Mouse (Mus musculus) hindbrain, embryonic 13.5 days (tissue): Measurements from ENCODE around the gene Map2k3. TPM values are rescaled to one million over a fixed set of nuclear protein-coding genes. Genes with fewer than 3 reads are reported as not detected.

Source experiments
- ATAC-seq: fragments of 200-750 bp; cut with Nextera tagmentation; 2 replicates; pipeline ENCODE4 v1.8.0; 2017; ENCODE audit warnings: moderate TSS enrichment; ENCODE audit not compliant: low FRiP score
- H3K27ac ChIP-seq: fragments of 300-500 bp; sonication (generic); 2 replicates; pipeline ENCODE4 v1.5.1; 2015; ENCODE audit warnings: inconsistent platforms, mild to moderate bottlenecking, moderate library complexity
- H3K27me3 ChIP-seq: fragments of 300-500 bp; sonication (generic); 2 replicates; pipeline ENCODE4 v1.6.1; 2015; ENCODE audit warnings: mild to moderate bottlenecking, inconsistent platforms
- H3K36me3 ChIP-seq: fragments of 300-500 bp; sonication (generic); 2 replicates; pipeline ENCODE4 v1.6.1; 2015; ENCODE audit warnings: mild to moderate bottlenecking, inconsistent platforms
- H3K4me1 ChIP-seq: fragments of 300-500 bp; sonication (generic); replicated peaks from 2 replicates; pipeline ENCODE4 v1.6.1; 2015; ENCODE audit warnings: inconsistent platforms
- H3K4me2 ChIP-seq: fragments of 300-500 bp; sonication (generic); 2 replicates; pipeline ENCODE4 v1.6.1; 2015; ENCODE audit warnings: inconsistent platforms, mild to moderate bottlenecking, moderate library complexity
- H3K4me3 ChIP-seq: fragments of 300-500 bp; sonication (generic); 2 replicates; pipeline ENCODE4 v1.5.1; 2015; ENCODE audit warnings: mild to moderate bottlenecking, inconsistent platforms
- H3K9ac ChIP-seq: fragments of 300-500 bp; sonication (generic); 2 replicates; pipeline ENCODE4 v1.6.1; 2015; ENCODE audit warnings: mild to moderate bottlenecking, inconsistent platforms
- H3K9me3 ChIP-seq: fragments of 300-500 bp; sonication (generic); 2 replicates; pipeline ENCODE4 v1.6.1; 2016; ENCODE audit warnings: inconsistent platforms
- WGBS: fragments of 180-500 bp; shearing (Covaris S2); methylation state at CpG from one replicate; pipeline ENCODE4 v1.1.7; 2015; 5-methylcytosine and 5-hydroxymethylcytosine counted together
- polyA plus RNA-seq: library from polyadenylated mRNA; unstranded; fragments of >200 nt; fragmentation: Nextera tagmentation; extraction: Ambion mirVana; gene quantifications from 2 replicates; pipeline ENCODE4 v1.2.1, GENCODE M21; 2015

Map2k3 gene
- polyA plus RNA-seq, 1 experiment from 2014 or later: 30.0 TPM

DNA sequence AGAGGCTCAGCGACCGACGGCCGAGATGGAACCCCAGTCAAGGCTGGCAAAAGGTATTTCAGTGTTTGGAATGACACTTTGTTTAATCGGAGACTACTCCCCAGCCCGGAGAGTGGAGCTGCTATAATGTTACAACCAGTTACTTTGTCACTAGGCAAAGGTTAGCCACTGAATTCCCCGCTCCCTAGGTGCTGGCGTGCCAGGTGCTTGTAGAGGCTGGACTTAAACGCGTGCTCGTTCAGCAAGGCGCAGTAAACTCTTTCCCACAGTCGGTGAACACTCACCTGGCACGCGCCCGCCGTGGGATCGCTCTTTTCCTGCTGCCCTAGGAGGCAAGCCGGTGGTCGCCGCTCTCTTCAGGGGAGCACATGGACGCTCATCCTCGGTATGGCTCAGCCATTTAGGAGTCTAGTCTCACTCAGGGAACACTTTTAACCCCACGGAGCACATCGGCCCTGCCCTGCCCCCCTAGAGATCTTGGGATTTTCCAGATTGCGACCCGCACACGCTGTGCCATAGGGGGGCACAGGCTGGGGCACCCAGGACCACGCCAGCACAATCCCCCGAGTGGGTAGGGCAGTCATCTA, 458 bp upstream of the Map2k3 start:
- 3% methylated on average over 30 of the region's 30 CpGs for WGBS
- H3K4me3 ChIP-seq: peak overlapping the region; percentile 81

DNA sequence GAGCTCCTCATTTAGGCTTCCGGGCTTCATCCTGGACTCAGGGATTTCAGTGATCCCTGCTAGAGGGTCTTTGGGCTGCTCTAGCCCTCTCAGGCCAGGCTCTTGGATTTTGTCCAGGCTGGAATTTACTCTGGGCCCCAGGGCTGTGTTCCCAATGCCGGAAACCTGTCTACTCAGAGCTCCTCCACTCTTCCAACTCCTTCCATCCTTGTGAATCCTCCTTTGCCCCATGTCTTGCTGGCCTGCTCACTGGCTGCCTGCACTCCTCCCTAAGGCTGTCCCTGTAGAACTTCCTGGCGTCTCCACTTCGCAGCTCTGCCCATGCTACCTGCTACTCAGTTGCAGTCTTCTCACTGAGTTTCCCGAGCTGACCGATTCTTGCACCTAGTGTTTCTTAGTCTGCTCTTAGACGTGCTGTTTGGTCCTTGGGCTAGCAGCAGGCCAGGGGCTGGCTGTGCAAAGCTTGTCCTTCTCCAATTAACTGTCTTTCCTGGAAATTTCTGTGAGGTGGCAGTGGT, 729 bp downstream of the Map2k3 start:
- no peaks in the 10 kb centered on the region for H3K9me3 ChIP-seq
- no peak for ATAC-seq
- peaks cover 50% of the 10 kb centered on the region for H3K4me1 ChIP-seq
- 5% methylated on average over 7 of the region's 7 CpGs for WGBS
- H3K4me2 ChIP-seq: peak overlapping the region; percentile 84
- H3K4me3 ChIP-seq: peak overlapping the region; percentile 81
- H3K27me3 ChIP-seq: no peaks in the 10 kb centered on the region
- H3K27ac ChIP-seq: peak overlapping the region; percentile 60; the same call in 1 of the 2 replicates
- H3K9ac ChIP-seq: peak overlapping the region; percentile 83
- H3K36me3 ChIP-seq: peaks cover 5% of the 10 kb centered on the region; the same call in 1 of the 2 replicates

More for the DNA sequence above, 458 bp upstream of the Map2k3 start:
- H3K27me3 ChIP-seq: no peaks in the 10 kb centered on the region
- H3K9me3 ChIP-seq: no peaks in the 10 kb centered on the region
- H3K9ac ChIP-seq: peak overlapping the region; percentile 67
- peaks cover 5% of the 10 kb centered on the region; the same call in 1 of the 2 replicates for H3K36me3 ChIP-seq
- peak overlapping the region; percentile 84 for H3K4me2 ChIP-seq
- H3K4me1 ChIP-seq: peaks cover 55% of the 10 kb centered on the region
- H3K27ac ChIP-seq: peak overlapping the region; percentile 23; the same call in 1 of the 2 replicates
- ATAC-seq: peak; percentile 64

DNA sequence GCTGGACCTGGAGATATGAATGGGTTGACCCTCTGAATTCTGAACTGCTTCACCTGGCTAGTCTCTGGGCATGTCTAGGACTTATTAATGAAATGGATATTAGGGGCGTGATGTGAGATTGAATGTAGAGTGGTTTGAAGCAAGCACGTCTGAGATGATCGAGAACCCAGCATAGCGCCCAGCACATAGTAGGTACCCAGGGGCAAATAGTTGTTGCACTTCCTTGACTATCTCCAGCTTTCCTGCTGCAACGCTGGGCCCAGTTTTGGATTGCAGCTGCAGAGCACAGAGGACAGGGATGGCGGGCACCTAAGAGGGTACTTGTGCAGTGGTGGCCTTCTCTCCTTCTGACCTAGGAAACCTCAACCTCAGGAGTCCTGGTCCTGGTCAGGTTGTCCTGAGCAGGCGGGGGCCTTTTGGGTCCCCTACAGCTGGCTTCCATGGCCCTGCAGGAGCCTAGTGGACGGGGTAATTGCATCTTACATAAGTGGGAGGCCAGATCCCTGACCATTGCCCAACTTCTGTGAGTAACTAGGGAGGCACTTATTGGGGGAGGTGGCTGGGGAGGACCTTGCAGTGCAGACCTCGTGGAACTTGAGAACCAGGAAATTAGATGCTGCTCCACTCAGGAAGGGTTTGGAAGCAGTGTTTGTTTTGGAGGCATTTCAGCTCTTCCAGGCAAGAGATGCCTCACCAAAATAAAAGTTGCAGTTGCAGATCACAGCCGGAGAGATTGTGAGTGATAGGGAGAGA, 1.5 kb downstream of the Map2k3 start:
- Histone ChIP-seq H3K4me2 (peak overlapping the region; percentile 84), H3K4me3 (peak overlapping the region; percentile 81), H3K36me3 (peaks cover 5% of the 10 kb centered on the region; the same call in 1 of the 2 replicates), H3K9ac (peak overlapping the region; percentile 83), H3K27ac (no peak overlapping the region), H3K4me1 (peaks cover 46% of the 10 kb centered on the region), H3K27me3 (no peaks in the 10 kb centered on the region), H3K9me3 (no peaks in the 10 kb centered on the region)
- ATAC-seq: no peak
- 84% methylated on average over 10 of the region's 10 CpGs for WGBS

DNA sequence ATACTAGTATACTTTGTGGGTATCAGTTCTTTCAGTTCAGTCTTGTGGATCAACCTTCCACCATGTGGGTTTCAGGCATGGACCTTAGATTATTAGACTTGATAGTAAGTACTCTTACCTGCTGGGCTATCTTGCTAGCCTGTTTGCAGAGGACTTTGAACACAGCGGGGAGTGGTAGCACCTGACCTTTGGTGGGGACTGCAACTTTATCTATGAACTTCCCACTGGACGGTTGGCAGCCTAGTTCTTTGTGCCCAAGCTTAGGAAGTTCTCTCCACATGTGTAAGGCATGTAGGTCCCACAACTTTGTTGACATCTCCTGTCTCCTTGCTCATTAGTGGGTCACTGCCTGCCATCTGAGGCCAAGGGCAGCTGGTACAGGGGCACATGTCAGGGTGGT, 3.0 kb downstream of the Map2k3 start:
- Histone ChIP-seq H3K4me3 (no peak overlapping the region), H3K9ac (no peak overlapping the region), H3K4me2 (no peak overlapping the region), H3K4me1 (peaks cover 46% of the 10 kb centered on the region), H3K27ac (no peak overlapping the region), H3K36me3 (peaks cover 5% of the 10 kb centered on the region; the same call in 1 of the 2 replicates), H3K27me3 (no peaks in the 10 kb centered on the region), H3K9me3 (no peaks in the 10 kb centered on the region)
- ATAC-seq: no peak
- 93% methylated on average over 2 of the region's 2 CpGs for WGBS

DNA sequence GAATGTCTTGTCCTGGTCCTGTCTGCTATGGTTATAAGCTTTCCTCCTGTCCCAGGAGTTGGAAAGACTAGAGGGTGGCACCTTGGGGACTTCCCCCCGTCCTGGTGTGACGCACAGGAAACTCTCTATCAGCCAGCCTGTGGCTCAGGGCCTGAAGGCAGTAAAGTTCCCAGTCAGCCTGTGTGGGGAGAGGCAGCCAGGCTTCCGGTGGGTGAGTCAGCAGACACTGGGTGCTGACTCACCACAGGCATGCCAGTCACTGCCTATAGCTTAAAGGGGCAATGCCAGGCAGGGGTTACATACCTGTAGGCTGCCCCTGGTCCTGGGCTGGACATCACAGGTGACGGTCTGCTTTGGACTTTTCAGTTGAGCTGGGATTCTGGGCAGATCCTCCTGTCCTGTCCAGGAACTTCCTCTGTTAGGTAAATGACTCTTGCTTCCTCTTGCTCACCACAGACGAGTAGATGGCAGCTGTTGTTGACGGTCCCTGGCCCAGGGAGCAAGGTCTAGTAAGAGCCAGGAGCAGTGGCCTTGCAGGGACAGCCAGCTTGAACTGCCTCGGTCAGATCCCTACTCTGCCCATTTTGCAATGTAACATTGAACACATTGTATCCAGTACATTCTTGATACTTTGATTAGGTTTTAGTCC, 3.6 kb downstream of the Map2k3 start:
- 81% methylated on average over 7 of the region's 7 CpGs for WGBS
- no peak for ATAC-seq
- Histone ChIP-seq H3K27me3 (no peaks in the 10 kb centered on the region), H3K27ac (no peak overlapping the region), H3K4me2 (no peak overlapping the region), H3K9ac (no peak overlapping the region), H3K4me3 (no peak overlapping the region), H3K36me3 (peaks cover 5% of the 10 kb centered on the region; the same call in 1 of the 2 replicates), H3K9me3 (no peaks in the 10 kb centered on the region), H3K4me1 (peaks cover 46% of the 10 kb centered on the region)

DNA sequence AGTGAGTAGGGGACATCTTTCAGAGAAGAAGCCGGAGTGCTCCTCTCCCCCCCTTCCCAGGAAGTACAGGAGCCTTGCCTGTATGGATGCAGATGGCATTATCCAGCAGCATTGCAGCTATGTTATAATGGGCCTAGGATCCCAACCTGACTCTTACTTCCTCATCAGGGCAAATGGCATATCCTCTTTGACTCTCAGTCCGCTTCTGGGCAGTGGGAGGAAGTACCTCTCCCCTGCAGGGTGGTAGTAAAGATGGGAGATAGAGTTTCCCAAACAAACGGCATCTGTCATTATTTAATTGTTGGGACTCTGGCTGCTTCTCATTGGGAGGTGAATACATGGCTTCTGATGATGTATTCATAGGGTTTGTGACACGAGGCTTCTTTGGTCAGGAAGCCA, 4.1 kb downstream of the Map2k3 start:
- Histone ChIP-seq H3K4me3 (no peak overlapping the region), H3K9me3 (no peaks in the 10 kb centered on the region), H3K27me3 (no peaks in the 10 kb centered on the region), H3K4me1 (peaks cover 45% of the 10 kb centered on the region), H3K36me3 (peaks cover 5% of the 10 kb centered on the region; the same call in 1 of the 2 replicates), H3K4me2 (no peak overlapping the region), H3K9ac (no peak overlapping the region), H3K27ac (no peak overlapping the region)
- 81% methylated on average over 4 of the region's 4 CpGs for WGBS
- no peak for ATAC-seq

DNA sequence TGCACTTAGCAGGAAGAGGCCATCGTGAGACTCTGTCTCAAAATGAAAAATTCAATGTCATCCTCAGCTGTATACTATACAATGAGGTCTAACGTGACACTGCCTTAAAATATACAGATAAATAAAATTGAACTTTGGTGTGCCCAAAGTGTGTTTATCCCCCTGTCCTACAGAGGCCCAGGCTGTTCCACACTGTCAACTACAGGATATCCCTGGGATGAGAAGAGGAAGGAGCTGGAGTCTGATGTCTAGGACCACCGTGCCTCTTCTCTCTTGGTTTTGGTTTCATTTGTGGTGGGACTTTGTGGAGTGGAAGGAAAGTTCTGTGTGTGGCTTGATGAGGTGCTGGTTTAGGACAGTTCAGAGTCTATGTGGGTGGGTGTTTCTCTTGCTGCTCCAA, 5.8 kb downstream of the Map2k3 start:
- Histone ChIP-seq H3K4me2 (no peak overlapping the region), H3K36me3 (peaks cover 13% of the 10 kb centered on the region), H3K9ac (no peak overlapping the region), H3K27ac (no peak overlapping the region), H3K4me1 (peaks cover 43% of the 10 kb centered on the region), H3K4me3 (no peak overlapping the region), H3K9me3 (no peaks in the 10 kb centered on the region), H3K27me3 (no peaks in the 10 kb centered on the region)
- WGBS: 88% methylated on average over 3 of the region's 3 CpGs
- no peak for ATAC-seq

DNA sequence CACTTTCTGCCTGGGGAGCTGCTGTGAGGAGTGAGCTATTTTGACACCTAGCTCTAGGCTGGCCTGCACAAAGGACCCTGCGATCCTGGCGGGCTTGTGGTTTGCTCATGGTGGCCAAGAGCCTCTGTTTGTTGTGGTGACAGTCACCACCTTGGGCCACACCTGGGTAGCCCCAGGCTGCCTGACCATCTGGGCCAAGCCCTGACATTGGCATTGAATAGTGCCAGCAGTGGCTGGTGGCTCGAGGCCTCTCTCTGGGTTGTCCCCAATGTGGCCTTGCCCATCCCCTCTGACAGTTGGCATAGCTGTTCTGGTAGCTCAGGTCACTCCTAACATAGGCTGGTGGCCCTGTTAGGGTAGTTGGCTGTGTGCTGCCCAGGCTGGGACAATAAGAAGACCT, 7.7 kb downstream of the Map2k3 start:
- Histone ChIP-seq H3K4me3 (no peak overlapping the region), H3K36me3 (peaks cover 32% of the 10 kb centered on the region), H3K9ac (no peak overlapping the region), H3K9me3 (no peaks in the 10 kb centered on the region), H3K27me3 (no peaks in the 10 kb centered on the region), H3K4me2 (no peak overlapping the region), H3K27ac (no peak overlapping the region), H3K4me1 (peaks cover 25% of the 10 kb centered on the region)
- no peak for ATAC-seq
- WGBS: 98% methylated on average over 3 of the region's 3 CpGs

DNA sequence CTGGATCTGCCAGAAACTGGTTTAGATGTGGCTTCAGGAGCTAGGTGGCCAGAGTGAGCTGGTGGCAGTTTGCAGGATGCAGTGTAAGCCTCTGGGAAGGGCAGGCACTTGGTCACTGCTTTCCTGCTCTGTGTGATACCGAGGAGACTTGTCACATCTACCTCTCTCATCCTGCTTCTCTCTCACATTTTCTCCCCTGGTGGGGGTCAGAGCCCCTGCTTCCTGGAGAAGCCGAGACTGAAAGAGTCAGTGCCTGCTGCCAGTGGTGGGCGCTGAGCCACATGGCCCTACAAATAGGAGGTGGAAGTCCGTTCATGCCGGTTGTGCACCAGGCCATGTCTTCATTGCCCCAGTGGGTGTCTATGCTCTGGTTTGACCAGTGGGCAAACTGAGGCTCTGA, 8.7 kb downstream of the Map2k3 start:
- H3K36me3 ChIP-seq: peaks cover 37% of the 10 kb centered on the region
- H3K9me3 ChIP-seq: no peaks in the 10 kb centered on the region
- H3K27me3 ChIP-seq: no peaks in the 10 kb centered on the region
- WGBS: 96% methylated on average over 5 of the region's 5 CpGs
- peak overlapping the region; percentile 13; the same call in 1 of the 2 replicates for H3K9ac ChIP-seq
- no peak overlapping the region for H3K4me3 ChIP-seq
- no peak for ATAC-seq
- H3K27ac ChIP-seq: no peak overlapping the region
- peaks cover 17% of the 10 kb centered on the region for H3K4me1 ChIP-seq
- H3K4me2 ChIP-seq: no peak overlapping the region

DNA sequence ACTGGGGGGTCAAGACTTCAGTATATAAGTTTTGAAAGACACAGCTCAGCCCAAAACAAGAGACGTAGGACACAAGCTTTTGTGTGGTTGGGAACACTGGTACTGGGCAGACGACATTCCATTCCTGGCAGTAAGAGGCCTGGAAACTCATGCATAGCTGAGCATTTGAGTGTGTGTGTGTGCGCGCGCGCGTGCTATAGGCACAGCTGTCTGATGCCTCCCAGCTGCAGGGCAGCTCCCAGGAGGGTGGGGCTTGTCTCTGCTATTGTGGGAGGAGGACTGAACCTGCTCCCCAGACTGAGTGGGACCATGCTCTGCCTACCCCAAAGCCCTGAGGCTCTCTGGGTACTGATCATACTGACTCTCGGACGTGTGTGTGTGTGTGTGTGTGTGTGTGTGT, 9.5 kb downstream of the Map2k3 start:
- Histone ChIP-seq H3K4me1 (peaks cover 12% of the 10 kb centered on the region), H3K27ac (no peak overlapping the region)
- WGBS: 47% methylated on average over 9 of the region's 9 CpGs

DNA sequence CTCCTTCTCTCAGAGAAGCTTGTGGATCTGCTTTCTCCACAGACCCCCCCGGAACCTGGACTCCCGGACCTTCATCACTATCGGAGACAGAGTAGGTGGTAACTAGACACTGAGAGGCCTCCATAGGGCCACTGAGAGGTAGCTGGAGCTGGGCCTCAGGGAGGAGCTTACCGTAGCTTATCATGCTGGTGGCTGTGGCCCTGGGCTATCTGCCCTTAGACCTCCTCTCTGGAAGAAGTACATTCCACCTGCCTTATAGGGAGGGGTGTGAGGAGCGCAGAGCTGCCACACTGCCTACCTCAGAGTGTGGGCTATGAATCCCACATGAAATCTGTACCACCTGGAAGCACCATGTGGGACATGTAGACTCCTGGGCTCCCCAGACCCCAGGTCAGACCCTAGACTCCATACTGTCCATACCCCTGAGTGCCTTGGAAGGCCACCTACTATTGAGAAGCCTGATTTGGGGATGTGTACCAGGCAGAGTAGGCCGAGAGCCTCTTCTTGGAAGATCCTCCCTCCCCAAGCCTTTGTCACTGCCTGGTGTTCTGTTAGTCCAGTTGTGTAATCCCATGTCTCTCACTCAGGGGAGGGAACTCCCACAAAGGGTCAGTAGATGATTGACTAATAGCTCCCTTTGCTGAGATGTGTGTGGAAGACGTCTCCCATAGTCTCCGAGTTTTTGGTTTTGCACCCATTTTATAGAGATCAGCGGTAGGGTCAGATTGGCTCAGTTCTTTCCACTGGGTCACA, 10.6 kb downstream of the Map2k3 start:
- 96% methylated on average over 9 of the region's 9 CpGs for WGBS

More for the DNA sequence above, 9.5 kb downstream of the Map2k3 start:
- ATAC-seq: no peak
- Histone ChIP-seq H3K36me3 (peaks cover 45% of the 10 kb centered on the region), H3K9ac (no peak overlapping the region), H3K4me3 (no peak overlapping the region), H3K4me2 (no peak overlapping the region), H3K9me3 (no peaks in the 10 kb centered on the region), H3K27me3 (no peaks in the 10 kb centered on the region)

DNA sequence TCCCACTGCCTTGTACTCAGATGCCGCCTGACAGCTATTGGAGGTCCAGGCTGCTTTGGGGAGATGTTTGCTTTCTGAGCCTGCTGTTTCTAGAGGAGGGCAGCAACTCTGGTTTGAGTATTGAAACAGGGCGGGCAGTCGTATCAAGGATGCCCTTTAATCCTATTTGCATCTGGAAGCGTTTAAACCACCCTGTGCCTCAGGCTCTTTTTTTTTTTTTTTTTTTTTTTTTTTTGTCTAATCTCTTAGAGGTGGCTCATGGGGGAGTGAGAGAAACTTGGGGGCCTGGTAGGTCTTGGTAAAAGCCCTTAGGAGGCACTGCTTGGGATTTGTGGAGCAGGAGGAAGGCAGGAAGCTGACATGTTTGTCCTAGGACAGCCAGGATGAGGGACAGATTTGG, 13.2 kb downstream of the Map2k3 start:
- H3K9me3 ChIP-seq: no peaks in the 10 kb centered on the region
- H3K9ac ChIP-seq: no peak overlapping the region
- no peak overlapping the region for H3K4me3 ChIP-seq
- H3K27me3 ChIP-seq: no peaks in the 10 kb centered on the region
- peaks cover 81% of the 10 kb centered on the region for H3K36me3 ChIP-seq
- H3K27ac ChIP-seq: no peak overlapping the region
- 87% methylated on average over 4 of the region's 4 CpGs for WGBS
- ATAC-seq: no peak
- H3K4me1 ChIP-seq: peaks cover 9% of the 10 kb centered on the region
- H3K4me2 ChIP-seq: no peak overlapping the region

More for the DNA sequence above, 10.6 kb downstream of the Map2k3 start:
- Histone ChIP-seq H3K4me2 (no peak overlapping the region), H3K36me3 (peaks cover 56% of the 10 kb centered on the region), H3K9ac (no peak overlapping the region), H3K27ac (no peak overlapping the region), H3K4me3 (no peak overlapping the region), H3K9me3 (no peaks in the 10 kb centered on the region), H3K4me1 (peaks cover 9% of the 10 kb centered on the region), H3K27me3 (no peaks in the 10 kb centered on the region)
- ATAC-seq: no peak
